Mouse (Mus musculus): ENCODE results near the gene Micall2.
"Not testable (repeated sequence)": the region's sequence is repeated elsewhere in the genome, so short reads cannot be mapped to it uniquely, and the experiment has no call there.

Micall2 gene

GRCm38 (mm10) chr5:139727261-139727660 is 8.9 kb downstream of the Micall2 start:
- DNase-seq = no peak

DNA sequence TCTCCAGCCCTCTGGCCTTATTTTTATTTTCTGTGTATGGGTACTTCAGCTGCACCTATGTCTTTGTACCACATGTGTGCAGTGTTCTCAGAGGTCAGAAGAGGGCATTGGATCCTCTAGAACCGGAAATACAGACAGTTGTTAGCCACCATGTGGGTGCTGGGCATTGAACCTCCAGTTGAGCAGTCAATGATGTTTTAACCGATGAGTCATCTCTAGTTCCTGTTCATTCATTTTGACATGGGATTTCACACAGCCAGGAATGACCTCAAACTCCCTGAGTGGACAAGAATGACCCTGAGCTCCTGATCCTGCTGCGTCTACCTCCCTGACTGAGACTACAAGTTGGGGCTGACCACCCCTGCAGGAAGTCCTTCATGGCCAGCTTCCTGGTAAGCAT is 9.9 kb downstream of the Micall2 start:
- DNase-seq = no peak

DNA sequence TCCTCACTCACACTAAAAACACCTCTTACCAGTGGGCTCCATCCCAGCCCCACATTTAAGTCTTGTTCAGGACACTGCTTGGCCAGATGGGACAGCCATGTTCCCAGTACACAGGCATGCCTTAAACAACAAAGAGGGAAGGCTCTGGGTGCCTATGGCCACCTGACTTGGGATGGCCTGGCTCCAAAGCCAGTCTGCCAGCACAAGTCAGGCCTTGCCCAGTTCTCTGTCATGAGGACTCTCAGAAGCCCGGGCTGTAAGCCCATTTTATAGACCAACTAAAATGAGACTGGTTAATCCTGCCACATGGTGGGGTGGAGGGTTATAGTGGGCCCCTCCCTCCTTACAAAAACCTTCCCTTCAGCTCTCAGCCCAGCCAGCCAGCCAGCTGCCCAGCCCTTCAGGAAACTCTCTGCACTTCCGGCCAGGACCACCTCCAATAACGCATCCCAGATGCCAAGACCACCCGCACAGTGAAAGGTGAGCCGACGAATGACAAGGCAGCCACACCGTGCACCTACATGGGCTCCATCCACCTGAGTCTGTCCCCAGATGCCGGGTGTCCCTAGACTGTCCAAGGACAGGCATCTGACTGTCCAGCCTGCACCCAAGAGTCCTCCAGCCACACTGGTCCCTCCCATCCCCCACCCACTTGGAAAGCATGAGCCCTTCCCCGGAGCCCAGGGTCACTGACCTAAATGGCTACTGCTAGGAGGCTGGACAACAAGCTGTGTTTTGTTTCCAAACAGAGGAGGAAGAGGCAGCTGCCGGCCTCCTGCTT is 11.6 kb downstream of the Micall2 start:
- no peak for DNase-seq

DNA sequence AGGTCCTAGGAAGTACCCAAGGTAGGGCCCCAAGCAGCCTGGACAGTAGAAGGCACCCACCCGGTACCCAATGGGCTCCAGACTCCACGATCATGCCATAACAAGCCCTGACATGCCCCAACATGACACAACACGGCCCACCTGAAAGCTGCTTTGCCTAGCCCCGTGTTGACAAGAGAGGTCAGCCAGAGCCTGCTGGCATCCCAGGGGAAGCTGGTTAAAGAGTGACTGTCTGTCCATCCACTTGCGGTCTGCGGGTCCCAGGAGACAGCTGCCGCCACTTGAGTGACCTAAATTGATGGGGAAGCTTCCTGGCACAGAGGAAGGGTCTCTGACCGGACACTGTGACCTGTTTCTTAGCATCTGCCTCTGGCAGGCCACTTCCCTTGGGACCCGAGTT is 13.0 kb downstream of the Micall2 start:
- DNase-seq = no peak

GRCm38 (mm10) chr5:139722709-139723108 is 13.4 kb downstream of the Micall2 start:
- DNase-seq = no peak

- DNase-seq = no peak
Observed at GRCm38 (mm10) chr5:139718949-139719348, 17.2 kb downstream of the Micall2 start.

DNA sequence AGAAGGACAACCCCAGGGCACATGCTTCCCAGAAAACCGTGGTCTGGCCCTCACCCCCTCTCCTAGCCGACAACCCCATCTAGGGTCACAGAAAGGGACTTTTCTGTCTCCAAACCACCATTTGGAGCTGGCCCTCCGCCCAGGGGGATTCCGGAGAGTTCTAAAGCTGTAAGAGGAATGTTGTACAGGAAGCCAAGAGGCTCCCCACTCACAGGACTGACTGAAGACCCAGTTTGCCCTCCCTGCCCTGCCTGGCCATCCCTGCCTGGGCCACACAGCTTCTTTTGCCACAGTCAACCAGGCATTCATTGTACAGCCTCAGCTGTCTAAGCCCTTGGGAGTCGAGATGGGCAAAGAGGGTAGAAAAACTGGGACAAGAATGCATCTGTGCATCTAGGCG is 17.6 kb downstream of the Micall2 start:
- DNase-seq = peak; percentile 52 to 75

GRCm38 (mm10) chr5:139717723-139718122 is 18.4 kb downstream of the Micall2 start:
- DNase-seq = peak; percentile 55 to 78

DNA sequence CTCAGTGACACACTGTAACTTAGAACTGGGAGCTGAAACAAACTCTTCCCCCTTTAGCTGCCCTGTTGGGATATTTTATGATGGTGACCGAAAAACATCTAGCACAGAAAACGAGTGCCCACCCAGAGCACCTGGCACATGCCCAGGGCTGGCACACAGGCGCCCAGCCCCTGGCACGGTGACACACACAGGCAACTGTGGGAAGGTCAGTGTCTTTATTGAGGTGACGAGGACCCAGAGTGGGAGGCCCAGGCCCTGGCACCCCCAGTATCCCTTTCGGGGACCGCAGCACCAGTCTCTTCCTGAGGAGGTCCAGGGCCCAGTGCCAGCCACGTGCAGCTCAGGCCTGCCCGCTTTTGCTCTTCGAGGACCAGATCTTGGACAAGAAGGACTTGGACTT is 29.6 kb downstream of the Micall2 start:
- no peak for DNase-seq

DNA sequence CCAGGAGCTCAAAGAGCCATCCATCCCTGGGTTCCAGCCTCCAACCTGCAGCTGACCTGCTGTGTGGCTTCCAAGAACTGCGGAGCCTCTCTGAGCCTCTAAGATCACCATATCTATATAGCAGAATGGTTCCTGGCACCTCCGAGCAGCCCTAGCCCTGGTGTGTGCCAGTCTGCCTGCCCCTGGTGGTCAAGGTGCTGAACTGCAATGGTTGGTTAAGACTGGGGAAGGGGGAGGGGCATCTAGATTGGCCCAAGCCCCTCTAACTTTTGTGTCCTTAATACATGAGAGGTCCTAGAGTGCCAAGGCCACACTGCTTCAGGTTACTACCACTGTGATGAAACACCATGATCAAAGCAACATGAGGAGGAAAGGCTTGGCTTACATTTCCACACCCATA is 33.2 kb downstream of the Micall2 start:
- peak in 1 of 2 experiments; percentile 42 for DNase-seq

- DNase-seq = no peak
Observed at GRCm38 (mm10) chr5:139702236-139702635, 33.9 kb downstream of the Micall2 start.

DNA sequence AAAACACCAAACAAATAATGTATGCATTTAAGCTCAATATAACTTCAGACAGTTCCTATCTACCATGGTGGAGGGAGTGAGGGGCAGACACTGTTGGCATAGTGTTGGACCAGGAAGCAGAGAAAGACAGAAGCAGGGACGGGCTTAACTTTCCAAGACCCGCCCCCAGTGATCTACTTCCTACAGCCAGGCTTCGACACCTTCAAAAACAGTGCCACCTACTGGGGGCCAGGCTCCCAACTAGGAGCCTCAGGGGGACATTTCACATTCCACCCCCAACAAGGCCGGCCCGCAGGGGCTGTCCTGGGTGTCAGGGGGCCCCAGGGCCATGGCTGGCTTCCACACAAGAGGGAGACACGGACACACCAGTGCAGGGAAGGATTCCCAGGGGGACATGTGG is 39.2 kb downstream of the Micall2 start:
- DNase-seq = no peak

DNA sequence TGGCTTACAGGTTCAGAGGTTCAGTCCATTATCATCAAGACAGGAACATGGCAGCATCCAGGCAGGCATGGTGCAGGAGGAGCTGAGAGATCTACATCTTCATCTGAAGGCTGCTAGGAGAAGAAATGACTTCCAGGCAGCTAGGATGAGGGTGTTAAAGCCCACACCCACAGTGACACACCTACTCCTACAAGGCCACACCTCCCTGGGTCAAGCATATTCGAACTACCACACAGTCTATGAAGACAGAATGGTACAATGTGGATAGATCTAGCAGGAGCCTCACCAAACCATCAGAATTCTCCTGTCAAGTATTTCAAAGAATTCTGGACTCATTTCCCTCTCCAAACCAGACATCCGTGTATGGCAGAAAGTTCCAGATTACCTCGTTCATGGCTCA is 40.3 kb downstream of the Micall2 start:
- DNase-seq = not testable (repeated sequence)

- DNase-seq = no peak
Observed at GRCm38 (mm10) chr5:139694989-139695571, 41.1 kb downstream of the Micall2 start.

DNA sequence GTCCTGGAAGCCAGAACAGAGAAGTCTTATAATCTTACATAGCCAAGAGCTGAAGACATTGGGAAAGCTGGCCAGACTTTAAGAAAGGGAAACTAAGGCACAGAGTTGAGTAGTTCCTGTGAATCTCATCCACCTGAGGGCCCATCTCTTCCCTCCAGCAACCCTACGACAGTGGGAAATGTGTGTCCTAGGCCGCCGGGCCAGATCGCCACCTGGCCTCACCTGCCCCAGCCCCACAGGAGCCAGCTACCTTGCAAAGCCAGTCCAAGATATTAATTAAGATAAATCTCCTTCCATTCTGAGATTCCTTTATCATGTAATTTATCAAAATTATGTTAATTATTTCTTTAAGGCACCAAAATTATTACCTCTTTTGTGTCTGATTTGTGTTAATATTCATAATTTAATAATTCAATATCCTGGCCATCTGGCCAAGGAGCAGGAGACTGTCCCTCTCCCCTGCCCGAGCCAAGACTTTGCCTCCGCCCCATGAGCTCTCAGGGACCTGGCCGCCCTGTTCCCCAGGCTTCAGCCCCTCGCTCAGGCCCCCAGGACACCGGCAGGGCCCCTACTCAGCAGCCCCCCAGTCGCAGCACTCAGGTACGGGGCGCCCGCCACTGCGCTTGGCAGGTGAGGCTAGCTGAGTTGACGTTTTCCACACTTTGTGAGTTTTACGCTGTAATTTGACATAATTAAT is 41.7 kb downstream of the Micall2 start:
- no peak for DNase-seq

- no peak for DNase-seq
Observed at GRCm38 (mm10) chr5:139690791-139691190, 45.3 kb downstream of the Micall2 start.

- DNase-seq = no peak
Observed at GRCm38 (mm10) chr5:139688356-139688755, 47.8 kb downstream of the Micall2 start.

DNA sequence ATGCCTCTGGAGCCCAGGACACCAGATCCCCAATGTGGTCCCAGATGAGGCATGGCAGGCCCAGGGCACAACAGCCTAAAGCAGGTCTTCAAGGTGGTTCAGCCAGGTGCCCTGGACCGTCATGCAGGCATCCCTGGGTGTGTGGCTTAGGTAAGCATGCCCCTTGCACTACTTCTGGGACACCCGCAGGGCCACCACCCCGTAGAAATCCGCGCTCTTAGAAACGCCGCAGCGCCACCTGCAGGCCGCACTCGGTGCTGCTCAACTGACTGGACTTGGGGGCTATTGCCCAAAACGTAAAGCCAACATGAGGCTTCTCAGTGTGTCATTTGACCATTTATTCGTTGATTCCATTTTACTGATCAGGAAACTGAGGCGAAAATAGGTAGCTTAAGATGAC is 48.5 kb downstream of the Micall2 start:
- DNase-seq = peak; percentile 40 to 59

GRCm38 (mm10) chr5:139686530-139687249 is 49.4 kb downstream of the Micall2 start:
- peak; percentile 62 to 63 for DNase-seq

- DNase-seq = no peak
Observed at GRCm38 (mm10) chr5:139683228-139683627, 52.9 kb downstream of the Micall2 start.

- no peak for DNase-seq
Observed at GRCm38 (mm10) chr5:139682631-139682977, 53.5 kb downstream of the Micall2 start.

GRCm38 (mm10) chr5:139681832-139682630 is 54.1 kb downstream of the Micall2 start:
- peak; percentile 15 to 60 for DNase-seq

DNA sequence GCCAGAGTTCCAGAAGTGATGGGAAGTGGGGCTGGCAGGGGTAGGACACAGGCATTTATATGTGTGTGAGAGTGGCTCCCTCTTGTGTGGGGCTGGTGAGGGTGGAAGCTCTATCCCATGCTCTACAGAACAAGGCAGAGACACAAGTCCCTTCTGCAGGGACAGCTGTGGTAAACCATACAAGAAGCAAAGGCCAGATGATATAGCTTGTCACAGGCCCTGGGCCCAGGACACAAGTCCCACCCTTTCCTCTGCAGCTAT is 60.5 kb downstream of the Micall2 start:
- DNase-seq = no peak

Data from lung, postnatal 4 days (tissue).